Mouse (Mus musculus): Measurements from ENCODE around the gene Msi2.

The Msi2 gene

GRCm38 (mm10) chr11:88514151-88514926, 204.0 kb downstream of the Msi2 start:
- DNase-seq (ENCODE audit: low read depth): no peak

- DNase-seq (ENCODE audit: low read depth): no peak
Measured at GRCm38 (mm10) chr11:88512580-88512979, 205.7 kb downstream of the Msi2 start.

- DNase-seq (ENCODE audit: low read depth): no peak
Measured at GRCm38 (mm10) chr11:88510282-88510850, 207.9 kb downstream of the Msi2 start.

- no peak for DNase-seq (ENCODE audit: low read depth)
Measured at GRCm38 (mm10) chr11:88509464-88509863, 208.8 kb downstream of the Msi2 start.

- DNase-seq (ENCODE audit: low read depth): no peak
Measured at GRCm38 (mm10) chr11:88508133-88508532, 210.2 kb downstream of the Msi2 start.

- no peak for DNase-seq (ENCODE audit: low read depth)
Measured at GRCm38 (mm10) chr11:88506544-88507419, 211.5 kb downstream of the Msi2 start.

GRCm38 (mm10) chr11:88506109-88506508, 212.2 kb downstream of the Msi2 start:
- DNase-seq (ENCODE audit: low read depth): no peak

- DNase-seq (ENCODE audit: low read depth): no peak
Measured at GRCm38 (mm10) chr11:88502566-88502965, 215.7 kb downstream of the Msi2 start.

GRCm38 (mm10) chr11:88498491-88498890, 219.8 kb downstream of the Msi2 start:
- DNase-seq (ENCODE audit: low read depth): peak; percentile 13

GRCm38 (mm10) chr11:88496460-88496859, 221.9 kb downstream of the Msi2 start:
- no peak for DNase-seq (ENCODE audit: low read depth)

- no peak for DNase-seq (ENCODE audit: low read depth)
Measured at GRCm38 (mm10) chr11:88495759-88496158, 222.6 kb downstream of the Msi2 start.

GRCm38 (mm10) chr11:88495018-88495417, 223.3 kb downstream of the Msi2 start:
- no peak for DNase-seq (ENCODE audit: low read depth)

- DNase-seq (ENCODE audit: low read depth): no peak
Measured at GRCm38 (mm10) chr11:88493795-88494559, 224.3 kb downstream of the Msi2 start.

GRCm38 (mm10) chr11:88492585-88492984, 225.7 kb downstream of the Msi2 start:
- DNase-seq (ENCODE audit: low read depth): no peak

- DNase-seq (ENCODE audit: low read depth): no peak
Measured at GRCm38 (mm10) chr11:88489985-88490384, 228.3 kb downstream of the Msi2 start.

GRCm38 (mm10) chr11:88488941-88489724, 229.2 kb downstream of the Msi2 start:
- no peak for DNase-seq (ENCODE audit: low read depth)

- no peak for DNase-seq (ENCODE audit: low read depth)
Measured at GRCm38 (mm10) chr11:88488175-88488940, 230.0 kb downstream of the Msi2 start.

- DNase-seq (ENCODE audit: low read depth): no peak
Measured at GRCm38 (mm10) chr11:88485987-88486386, 232.3 kb downstream of the Msi2 start.

GRCm38 (mm10) chr11:88485088-88485487, 233.2 kb downstream of the Msi2 start:
- no peak for DNase-seq (ENCODE audit: low read depth)

- no peak for DNase-seq (ENCODE audit: low read depth)
Measured at GRCm38 (mm10) chr11:88484047-88484446, 234.3 kb downstream of the Msi2 start.
